8 mouse cellular contexts compared by ENCODE assay signal in the genomic region with DNA sequence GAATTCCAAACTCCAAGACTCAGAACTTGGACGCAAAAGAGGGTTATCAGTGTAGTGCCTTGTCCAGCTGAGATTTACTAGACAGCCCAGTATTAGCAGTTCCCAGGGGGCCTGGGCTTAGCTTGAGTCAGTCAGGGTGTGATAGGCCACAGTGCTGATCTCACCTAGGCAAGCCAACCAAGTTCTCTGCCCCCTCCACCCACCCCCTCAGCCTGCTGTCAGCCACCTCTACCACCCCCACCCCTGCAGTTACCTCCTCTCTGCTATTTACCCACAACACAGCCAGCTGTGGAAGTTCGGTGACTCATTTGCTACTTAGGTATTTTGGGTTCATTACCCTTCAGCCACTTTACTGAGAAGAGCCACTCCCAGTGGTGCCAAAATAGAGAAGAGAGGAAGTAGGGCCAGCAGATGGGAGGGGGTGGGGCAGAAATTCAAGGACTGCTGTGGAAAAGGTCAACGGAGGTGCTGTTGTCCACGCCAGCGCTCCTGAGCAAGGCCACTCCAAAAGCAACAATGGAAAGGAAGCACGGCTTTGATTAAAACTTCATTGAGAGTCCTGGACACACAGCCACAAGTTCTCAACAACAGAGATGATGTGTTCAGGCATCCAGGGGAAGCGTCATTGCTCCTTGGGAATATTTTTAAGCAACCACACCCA. TPM values are rescaled to one million over a fixed set of nuclear protein-coding genes. Genes with fewer than 3 reads are reported as not detected.
DNase-seq lines count a peak whose midpoint lies in the region; ATAC-seq and TF ChIP-seq lines count a peak whose summit lies in the region.
"Had no signal": no experiment of that assay in that cellular context is flagged by ENCODE, and none has a peak within 500 bp of the region (broad histone marks: within the 10 kb centered on the region; RNA-seq: fewer than 3 reads in every experiment).

No protein-coding gene starts in this region.

- no peak overlapping the region for H3K4me3 ChIP-seq in heart, embryonic 11.5 days (ENCODE audit: low read depth, low read length)
- H3K4me3 ChIP-seq in liver, embryonic 11.5 days (ENCODE audit: low read depth, low read length) = no peak overlapping the region
- no peak overlapping the region for H3K4me3 ChIP-seq in small intestine, adult 2 months (ENCODE audit: low read depth, low read length)
- H3K4me3 ChIP-seq: erythroblast, embryonic 14.5 days had no signal

- TF ChIP-seq CTCF in small intestine, adult 2 months (IDR thresholded peaks at IDR 0.05; ENCODE audit: extremely low read depth, insufficient read length, insufficient replicate concordance, low read depth, low read length) = no peak

- WGBS in heart, embryonic 11.5 days (ENCODE audit: insufficient replicate concordance) = 36% methylated on average over 7 of the region's 7 CpGs
- WGBS in liver, embryonic 11.5 days = 41% methylated on average over 7 of the region's 7 CpGs
- 65% methylated on average over 7 of the region's 7 CpGs for WGBS in small intestine, adult 2 months

- ATAC-seq in activated CD4-positive, CD25-positive, alpha-beta regulatory T cell, adult 4 months = peak; percentile 83
- 0 out of 2 replicates have a peak, but pooled peaks have one; percentile 22 for ATAC-seq in heart, embryonic 11.5 days (replicated peaks; ENCODE audit: insufficient number of reproducible peaks, low FRiP score, low TSS enrichment)
- peak; percentile 47 for ATAC-seq in liver, embryonic 11.5 days (replicated peaks; ENCODE audit: low FRiP score)

- DNase-seq in CD4-positive, CD25-positive, alpha-beta regulatory T cell, adult 2 months (ENCODE audit: low read depth, low spot score) = peak; percentile 56
- DNase-seq in liver, embryonic 11.5 days (ENCODE audit: low spot score) = no peak
- DNase-seq in left cerebral cortex, postnatal 14 days (ENCODE audit: low spot score in 2 of 2) = no peak
- no peak for DNase-seq in left cerebral cortex, postnatal 25 days (ENCODE audit: low spot score in 2 of 2)

- peaks cover 20% of the 10 kb centered on the region for H3K27me3 ChIP-seq in heart, embryonic 11.5 days (ENCODE audit: control insufficient read depth, insufficient read depth, low read length)
- no peaks in the 10 kb centered on the region for H3K27me3 ChIP-seq in liver, embryonic 11.5 days (replicated peaks; ENCODE audit: control insufficient read depth, insufficient read depth, low read length)
- no peaks in the 10 kb centered on the region for H3K27me3 ChIP-seq in small intestine, adult 2 months (ENCODE audit: control insufficient read depth, insufficient read depth, low read length)

- TF ChIP-seq POLR2A in small intestine, adult 2 months (IDR thresholded peaks at IDR 0.05; ENCODE audit: low read depth, low read length) = no peak

- H3K36me3 ChIP-seq in heart, embryonic 11.5 days (ENCODE audit: control insufficient read depth, insufficient read depth, low read length) = no peaks in the 10 kb centered on the region
- H3K36me3 ChIP-seq in liver, embryonic 11.5 days (ENCODE audit: control insufficient read depth, insufficient read depth, low read length) = no peaks in the 10 kb centered on the region
- H3K36me3 ChIP-seq in small intestine, adult 2 months (ENCODE audit: control insufficient read depth, insufficient read depth, low read length) = no peaks in the 10 kb centered on the region

- H3K4me2 ChIP-seq in heart, embryonic 11.5 days = 0 out of 2 replicates have a peak overlapping the region, but pooled peaks have one; percentile 3
- no peak overlapping the region for H3K4me2 ChIP-seq in liver, embryonic 11.5 days

- intact Hi-C loops in left cerebral cortex, postnatal 14 days (cut with DNase I) = no loop called here
- intact Hi-C loops in left cerebral cortex, postnatal 25 days (cut with DNase I) = no loop called here

- H3K9me3 ChIP-seq in heart, embryonic 11.5 days (replicated peaks; ENCODE audit: control insufficient read depth, low read length) = no peaks in the 10 kb centered on the region
- no peaks in the 10 kb centered on the region for H3K9me3 ChIP-seq in liver, embryonic 11.5 days (ENCODE audit: control insufficient read depth, low read length)

- no peak overlapping the region for H3K9ac ChIP-seq in heart, embryonic 11.5 days (ENCODE audit: low read depth, low read length)
- no peak overlapping the region for H3K9ac ChIP-seq in liver, embryonic 11.5 days (ENCODE audit: low read depth, low read length)

- H3K27ac ChIP-seq in heart, embryonic 11.5 days (ENCODE audit: low read depth, low read length) = no peak overlapping the region
- no peak overlapping the region for H3K27ac ChIP-seq in liver, embryonic 11.5 days (ENCODE audit: low read depth, low read length)
- H3K27ac ChIP-seq in small intestine, adult 2 months (ENCODE audit: insufficient read depth, low read depth, low read length) = peak overlapping the region; percentile 24

- H3K4me1 ChIP-seq in heart, embryonic 11.5 days (ENCODE audit: control insufficient read depth, insufficient read depth, low read length) = peaks cover 18% of the 10 kb centered on the region
- peaks cover 12% of the 10 kb centered on the region for H3K4me1 ChIP-seq in liver, embryonic 11.5 days (replicated peaks; ENCODE audit: control insufficient read depth, insufficient read depth, low read length)
- 0 out of 2 replicates have a peak, but pooled peaks cover 2% of the 10 kb centered on the region for H3K4me1 ChIP-seq in small intestine, adult 2 months (ENCODE audit: control insufficient read depth, insufficient read depth, insufficient read length, low read length)

RNA-seq across cellular contexts. Expression of gene Rap1a, which starts 24.5 kb away (rescaled TPM):
- 100 to 1,000 TPM; 168 to 210 TPM for polyA plus RNA-seq in activated CD4-positive, CD25-positive, alpha-beta regulatory T cell, adult 4 months (2017; shearing (Covaris generic))
- polyA plus RNA-seq in heart, embryonic 11.5 days (2014; fragmentation: Nextera tagmentation; extraction: Ambion mirVana) = 72.6 and 77.5 TPM in 2 replicates
- polyA plus RNA-seq in liver, embryonic 11.5 days (2014; fragmentation: Nextera tagmentation; extraction: Ambion mirVana) = 114 and 121 TPM in 2 replicates
- polyA plus RNA-seq in small intestine, adult 2 months (2012; rRNA removed) = 0.25 and 0.89 TPM in 2 replicates
- 10 to 100 TPM; 76.5 to 84.1 TPM for total RNA-seq in left cerebral cortex, postnatal 14 days (2021)
- total RNA-seq in left cerebral cortex, postnatal 25 days (2021) = 10 to 100 TPM; 71.5 to 76.4 TPM

RNA-seq across cellular contexts. Expression of gene Adora3, which starts 45.0 kb away (rescaled TPM):
- polyA plus RNA-seq in activated CD4-positive, CD25-positive, alpha-beta regulatory T cell, adult 4 months (2017; shearing (Covaris generic)) = under 1 TPM in 1 of 2 experiments, not detected in 1; 0.71 TPM
- 0.10 TPM in 1 of 2 replicates, not detected in the other for polyA plus RNA-seq in heart, embryonic 11.5 days (2014; fragmentation: Nextera tagmentation; extraction: Ambion mirVana)
- 0.36 and 0.92 TPM in 2 replicates for polyA plus RNA-seq in liver, embryonic 11.5 days (2014; fragmentation: Nextera tagmentation; extraction: Ambion mirVana)
- polyA plus RNA-seq in small intestine, adult 2 months (2012; rRNA removed) = 0.39 and 0.41 TPM in 2 replicates
- total RNA-seq in left cerebral cortex, postnatal 14 days (2021) = under 1 TPM; 0.74 to 0.83 TPM
- total RNA-seq in left cerebral cortex, postnatal 25 days (2021) = 1 to 10 TPM; 1.2 to 1.5 TPM
- polyA plus RNA-seq: erythroblast, embryonic 14.5 days had no signal

RNA-seq across cellular contexts. Expression of gene Tmigd3, which starts 45.1 kb away (rescaled TPM):
- not detected for polyA plus RNA-seq in activated CD4-positive, CD25-positive, alpha-beta regulatory T cell, adult 4 months (2017; shearing (Covaris generic))
- polyA plus RNA-seq in heart, embryonic 11.5 days (2014; fragmentation: Nextera tagmentation; extraction: Ambion mirVana) = 0.33 and 0.46 TPM in 2 replicates
- polyA plus RNA-seq in liver, embryonic 11.5 days (2014; fragmentation: Nextera tagmentation; extraction: Ambion mirVana) = 0.26 and 0.27 TPM in 2 replicates
- polyA plus RNA-seq in small intestine, adult 2 months (2012; rRNA removed) = 0.94 and 1.1 TPM in 2 replicates
- total RNA-seq in left cerebral cortex, postnatal 14 days (2021) = under 1 TPM in 1 of 2 experiments, not detected in 1; 0.35 TPM
- under 1 TPM in 1 of 2 experiments, not detected in 1; 0.69 TPM for total RNA-seq in left cerebral cortex, postnatal 25 days (2021)
- polyA plus RNA-seq: erythroblast, embryonic 14.5 days had no signal

Comparison
In these comparisons a context has a peak if more than half of its experiments do, and no peak if none do; other contexts are left out.
1. ATAC-seq: peak in every context shown above with its lines; median percentile 83 in activated CD4-positive, CD25-positive, alpha-beta regulatory T cell, adult 4 months; 47 in liver, embryonic 11.5 days; 22 in heart, embryonic 11.5 days.
2. RNA of gene Rap1a, which starts 24.5 kb away (polyA plus RNA-seq): 168 to 210 TPM in activated CD4-positive, CD25-positive, alpha-beta regulatory T cell, adult 4 months, 114 to 121 TPM in liver, embryonic 11.5 days and 72.6 to 77.5 TPM in heart, embryonic 11.5 days; 0.25 to 0.89 TPM in small intestine, adult 2 months; every median in the first group is over 10 times any median in the second.